8 mouse cellular contexts compared by ENCODE assay signal in the genomic region with DNA sequence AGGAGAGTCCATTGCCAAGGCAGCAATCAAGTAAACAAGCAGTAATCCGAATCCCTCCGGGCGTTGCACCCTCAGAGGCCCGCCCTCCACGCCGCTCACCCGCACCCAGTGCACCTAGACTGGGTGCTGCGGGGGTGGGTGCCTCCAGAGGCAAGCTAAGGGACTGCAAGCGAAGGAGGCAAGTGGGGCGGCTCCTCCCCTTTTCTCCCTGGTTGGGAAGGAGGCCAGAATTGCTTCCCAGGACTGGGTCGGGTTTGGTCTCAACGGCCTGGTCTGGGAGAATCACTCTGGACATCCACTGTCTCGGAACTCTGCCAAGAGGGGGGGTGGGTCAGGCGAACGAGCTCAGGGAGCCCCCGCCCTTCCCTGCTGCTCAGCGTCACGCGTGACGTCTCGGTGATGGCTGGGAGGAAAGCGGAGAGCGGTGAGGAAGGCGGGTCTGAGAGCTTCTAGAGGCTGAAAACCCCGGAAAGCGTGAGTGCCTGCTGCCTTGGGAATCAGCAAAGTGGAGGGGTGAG. TPM values are rescaled to one million over a fixed set of nuclear protein-coding genes. Genes with fewer than 3 reads are reported as not detected.
DNase-seq lines count a peak whose midpoint lies in the region; ATAC-seq lines count a peak whose summit lies in the region.

A gene (plus strand): TSS at position 87 of the 518 bp plus-strand sequence.

- peak within 1 kb of the TSS; percentile 72 for H3K9ac ChIP-seq in hindbrain, embryonic 14.5 days

- H3K27me3 ChIP-seq in hindbrain, embryonic 14.5 days (ENCODE audit: control insufficient read depth, insufficient read depth, low read length), result peaks cover 10% of the 10 kb centered on the region; the same call in 1 of the 2 replicates

- under 1% methylated on average over 26 of the region's 26 CpGs for WGBS in hindbrain, embryonic 14.5 days

- peaks cover 32% of the 10 kb centered on the region for H3K36me3 ChIP-seq in hindbrain, embryonic 14.5 days (replicated peaks; ENCODE audit: control insufficient read depth, insufficient read depth)

- peak; percentile 91 for DNase-seq in R1 (ENCODE audit: low read depth, low spot score)
- peak; percentile 97 for DNase-seq in cerebellum, postnatal 25 days
- peak; percentile 93 to 94 for DNase-seq in frontal cortex, postnatal 36 days (ENCODE audit: low spot score in 2 of 2)
- peak; percentile 90 for DNase-seq in hindbrain, embryonic 14.5 days (ENCODE audit: low spot score)
- DNase-seq in layer of hippocampus, postnatal 36 days, result peak; percentile 91 to 92
- peak; percentile 95 for DNase-seq in lung, postnatal 25 days (ENCODE audit: low spot score)
- peak; percentile 79 for DNase-seq in retina, adult 2 months (ENCODE audit: low read depth, low spot score)
- DNase-seq in thymus, postnatal 25 days, result peak; percentile 89

- ATAC-seq in hindbrain, embryonic 14.5 days (ENCODE audit: low FRiP score), result peak; percentile 85

- H3K4me3 ChIP-seq in hindbrain, embryonic 14.5 days (replicated peaks; ENCODE audit: low read length), result peak within 1 kb of the TSS; percentile 50

- peaks cover 29% of the 10 kb centered on the region for H3K4me1 ChIP-seq in hindbrain, embryonic 14.5 days (replicated peaks; ENCODE audit: control insufficient read depth, insufficient read depth, low read length)

- peak within 1 kb of the TSS; percentile 76 for H3K4me2 ChIP-seq in hindbrain, embryonic 14.5 days (replicated peaks)

- H3K27ac ChIP-seq in hindbrain, embryonic 14.5 days, result peak within 1 kb of the TSS; percentile 94

- no peaks in the 10 kb centered on the region for H3K9me3 ChIP-seq in hindbrain, embryonic 14.5 days (ENCODE audit: control insufficient read depth, low read length)

RNA-seq across cellular contexts. Expression of the gene that starts here (rescaled TPM):
- polyA plus RNA-seq in hindbrain, embryonic 14.5 days (2014; fragmentation: Nextera tagmentation; extraction: Ambion mirVana), result 67.8 and 77.0 TPM in 2 replicates
- total RNA-seq in layer of hippocampus, postnatal 36 days (2021), result 10 to 100 TPM; 82.4 to 91.5 TPM

Comparison
In these comparisons a context has a peak if more than half of its experiments do, and no peak if none do; other contexts are left out.
1. Peak in every context shown above with its lines: DNase-seq, ATAC-seq, H3K4me3 ChIP-seq and H3K27ac ChIP-seq.